Mouse (Mus musculus): ENCODE measurements around the gene Smim15.

Smim15 gene

DNA sequence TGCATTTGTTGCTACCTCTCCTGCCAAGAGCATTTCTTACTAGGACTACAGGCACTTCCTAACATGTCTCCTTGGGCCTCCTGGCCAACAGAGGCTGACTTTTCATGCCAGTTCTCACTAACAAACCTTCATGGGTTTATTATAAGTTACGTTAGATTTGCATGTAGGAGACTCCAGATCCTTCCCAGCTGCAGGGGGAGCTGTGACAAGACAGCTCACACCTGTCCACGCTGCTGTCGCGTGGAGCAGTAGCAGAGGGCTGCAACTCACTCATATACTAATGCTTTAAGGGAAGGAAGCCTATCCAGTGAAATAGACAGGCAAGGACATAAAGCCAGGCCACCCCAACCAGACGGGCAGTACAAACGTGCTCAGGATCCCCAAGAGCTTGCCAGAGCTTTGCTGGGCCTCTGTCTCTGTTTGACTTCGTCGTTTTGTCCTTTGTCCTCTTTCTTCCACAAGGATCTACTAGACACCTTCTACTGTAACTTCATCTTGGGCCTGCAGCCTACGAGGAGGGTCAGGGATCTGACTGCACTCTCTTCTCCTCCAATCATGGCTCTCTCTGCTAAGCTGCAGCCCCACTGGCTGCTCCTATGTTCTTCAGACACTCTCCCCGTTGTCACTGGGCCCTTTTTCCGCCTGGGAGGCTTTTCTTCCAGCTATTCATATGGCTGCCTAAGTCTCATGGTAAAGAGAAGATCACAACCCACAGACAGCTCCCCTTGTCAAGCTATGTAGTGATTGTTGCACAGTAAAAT, 19.3 kb downstream of the Smim15 start:
- DNase-seq (ENCODE audit: low spot score): no peak

- DNase-seq (ENCODE audit: low spot score): no peak
Observed at GRCm38 (mm10) chr13:108064331-108064730, 20.1 kb downstream of the Smim15 start.

GRCm38 (mm10) chr13:108066021-108066420, 21.8 kb downstream of the Smim15 start:
- DNase-seq (ENCODE audit: low spot score): no peak

GRCm38 (mm10) chr13:108069151-108069550, 24.9 kb downstream of the Smim15 start:
- no peak for DNase-seq (ENCODE audit: low spot score)

- no peak for DNase-seq (ENCODE audit: low spot score)
Observed at GRCm38 (mm10) chr13:108070171-108070570, 25.9 kb downstream of the Smim15 start.

- DNase-seq (ENCODE audit: low spot score): peak; percentile 13
Observed at GRCm38 (mm10) chr13:108077476-108077875, 33.2 kb downstream of the Smim15 start.

- DNase-seq (ENCODE audit: low spot score): no peak
Observed at GRCm38 (mm10) chr13:108077901-108078300, 33.7 kb downstream of the Smim15 start.

DNA sequence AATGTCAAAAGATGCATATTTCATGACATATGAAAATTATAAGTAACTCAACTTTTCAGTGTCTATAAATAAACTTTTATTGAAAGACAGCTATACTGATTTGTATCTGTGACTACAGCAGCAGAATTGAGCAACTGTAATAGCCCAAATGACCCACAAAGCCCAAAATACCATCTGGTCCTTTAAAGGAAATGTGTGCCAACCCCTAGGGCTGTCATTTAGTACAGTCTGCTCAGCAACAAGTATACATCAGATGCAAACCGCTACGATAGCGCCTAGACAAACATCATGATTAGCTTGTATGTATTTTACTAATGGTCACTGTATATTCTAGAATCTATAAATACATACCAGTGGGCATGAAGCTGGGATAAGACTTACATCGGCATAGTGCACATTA, 39.8 kb downstream of the Smim15 start:
- DNase-seq (ENCODE audit: low spot score): no peak

DNA sequence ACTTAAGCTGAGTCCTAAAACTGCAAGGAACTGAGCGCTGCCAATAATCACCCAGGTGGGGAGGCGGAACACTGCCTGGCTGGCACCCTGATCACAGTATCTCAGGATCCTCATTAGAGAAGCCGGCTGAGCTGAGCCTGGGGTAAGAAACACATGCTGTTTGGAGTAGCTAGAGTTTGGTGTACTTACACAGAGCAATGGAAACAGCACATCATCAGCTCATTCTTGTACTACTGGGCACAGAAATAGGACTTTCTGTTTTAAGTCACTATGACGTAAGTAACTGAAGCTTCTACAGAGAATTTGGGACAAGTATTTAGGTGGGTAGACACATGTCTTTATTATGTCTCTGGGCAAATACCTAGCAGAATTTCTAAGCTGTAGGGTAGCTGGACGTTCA, 41.8 kb downstream of the Smim15 start:
- DNase-seq (ENCODE audit: low spot score): no peak

- no peak for DNase-seq (ENCODE audit: low spot score)
Observed at GRCm38 (mm10) chr13:108086724-108087123, 42.5 kb downstream of the Smim15 start.

- no peak for DNase-seq (ENCODE audit: low spot score)
Observed at GRCm38 (mm10) chr13:108092290-108092689, 48.0 kb downstream of the Smim15 start.

GRCm38 (mm10) chr13:108094681-108095080, 50.4 kb downstream of the Smim15 start:
- no peak for DNase-seq (ENCODE audit: low spot score)

DNA sequence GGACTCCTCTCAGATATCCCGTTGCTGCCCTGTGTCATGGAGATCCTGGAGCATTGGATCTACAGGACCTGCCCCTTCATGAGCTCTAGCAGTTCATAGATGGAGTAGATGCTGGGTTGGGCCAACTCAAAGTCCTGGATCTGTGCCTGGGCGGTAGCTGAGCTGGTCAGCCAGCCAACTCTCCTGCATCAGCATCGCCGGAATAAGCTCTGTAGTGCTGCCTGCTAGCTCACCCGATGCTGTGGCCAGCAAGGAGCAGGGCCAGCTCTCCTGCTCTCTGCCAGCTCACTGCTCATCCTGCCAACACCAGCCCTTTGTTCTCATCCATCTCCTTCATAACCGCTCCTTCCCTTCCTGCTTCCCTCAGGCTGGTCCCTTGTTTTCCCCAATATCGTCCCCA, 51.4 kb downstream of the Smim15 start:
- DNase-seq (ENCODE audit: low spot score): peak; percentile 56

DNA sequence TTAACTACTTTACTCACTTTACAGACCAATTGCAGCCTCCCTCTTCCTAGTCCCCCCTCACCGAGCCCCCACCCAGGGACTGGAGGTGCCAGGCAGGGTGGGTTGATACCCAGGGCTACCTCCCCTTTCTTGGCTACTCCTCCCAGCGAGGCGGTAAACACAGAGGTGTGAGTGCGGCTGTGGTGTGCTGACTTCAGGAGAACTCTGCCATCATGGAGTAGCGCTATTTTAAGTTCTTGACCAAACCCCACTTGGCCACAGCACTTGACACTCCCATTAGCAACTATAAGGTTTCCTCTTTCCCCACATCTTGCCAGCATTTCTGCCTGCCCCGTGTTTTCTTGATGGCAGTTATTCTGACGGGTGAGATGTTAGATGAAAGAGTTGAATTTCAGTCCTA, 52.2 kb downstream of the Smim15 start:
- DNase-seq (ENCODE audit: low spot score): no peak

Data from layer of hippocampus, adult 11-12 months (tissue).